Mouse (Mus musculus) kidney, adult 2 months (tissue): ENCODE results near the gene Alyref.

ENCODE experiments used
- CTCF ChIP-seq: fragments of 200-500 bp; conservative IDR thresholded peaks from 2 replicates; pipeline ENCODE4 v1.5.1; 2011; ENCODE audit warnings: low read depth, mild to moderate bottlenecking, control low read depth, low read length, moderate library complexity, mixed read lengths; ENCODE audit not compliant: insufficient read depth, insufficient read length
- POLR2A ChIP-seq: fragments of 200-500 bp; IDR thresholded peaks from one replicate; pipeline ENCODE4 v1.6.1; 2011; ENCODE audit warnings: low read depth, low read length, control low read depth

DNA sequence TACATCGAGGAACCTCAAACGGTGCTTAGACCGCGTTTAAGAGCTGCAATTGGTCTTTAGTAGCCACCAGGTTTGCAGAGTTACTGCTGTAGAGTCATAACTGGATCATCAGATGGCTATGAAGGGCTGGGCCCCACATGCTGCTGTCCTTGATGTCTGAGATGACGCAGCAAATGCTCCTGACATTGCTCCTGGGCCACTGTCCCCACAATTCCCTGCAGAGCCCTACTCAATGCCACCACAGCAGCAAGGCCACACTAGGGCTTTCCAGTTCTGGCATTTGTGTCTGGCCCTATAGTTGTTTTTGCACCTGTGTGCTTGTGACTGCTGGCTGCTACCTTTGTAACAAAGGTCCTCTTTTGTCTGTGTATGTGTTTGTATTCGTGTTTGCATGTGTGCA lies 24.6 kb upstream of the Alyref start:
- TF ChIP-seq CTCF (no peak), POLR2A (no peak)
